Mouse (Mus musculus) left cerebral cortex, postnatal 10 days (tissue): ENCODE measurements around the gene Ccdc188. TPM values are rescaled to one million over a fixed set of nuclear protein-coding genes. Genes with fewer than 3 reads are reported as not detected.

ENCODE experiments used
- DNase-seq, 2 experiments: peaks; one replicate each; pipeline ENCODE4 v3.0.0; 2021 to 2022; ENCODE audit warnings: low spot score in 2 of 2, mixed read lengths in 1 of 2; ENCODE audit errors: extremely low spot score in 1 of 2
- intact Hi-C: fragments of 180-260 bp; cut with DNase I; formaldehyde crosslinking; loops from one replicate; pipeline ENCODE4 v1.15.1; 2025
- total RNA-seq, 2 experiments: library from RNA; stranded (reverse); gene quantifications; 2 replicates each; pipeline ENCODE4 v1.2.3; 2021

Gene Ccdc188
- total RNA-seq, 2 experiments from 2014 or later = not detected

DNA sequence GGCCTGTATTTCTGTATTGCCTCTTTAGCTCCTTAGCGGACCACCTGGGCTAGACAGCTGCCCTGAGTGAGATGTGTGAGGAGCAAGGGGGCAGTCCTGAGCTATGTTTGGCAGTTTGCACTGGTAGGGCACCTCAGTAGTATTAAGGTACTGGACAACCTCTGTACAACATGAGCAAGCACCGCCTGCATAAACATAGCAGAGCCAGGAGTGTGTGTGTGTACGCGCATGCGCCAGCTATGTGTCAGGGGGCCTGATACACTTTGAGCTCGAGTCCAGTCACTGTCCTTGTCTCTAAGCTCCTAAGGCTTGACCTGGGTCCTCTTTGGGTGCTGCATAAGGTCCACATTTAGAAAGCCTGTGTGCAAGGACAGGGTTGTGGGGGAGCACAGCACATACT lies 12.9 kb downstream of the Ccdc188 start:
- intact Hi-C loops = no loop called here
- no peak for DNase-seq

DNA sequence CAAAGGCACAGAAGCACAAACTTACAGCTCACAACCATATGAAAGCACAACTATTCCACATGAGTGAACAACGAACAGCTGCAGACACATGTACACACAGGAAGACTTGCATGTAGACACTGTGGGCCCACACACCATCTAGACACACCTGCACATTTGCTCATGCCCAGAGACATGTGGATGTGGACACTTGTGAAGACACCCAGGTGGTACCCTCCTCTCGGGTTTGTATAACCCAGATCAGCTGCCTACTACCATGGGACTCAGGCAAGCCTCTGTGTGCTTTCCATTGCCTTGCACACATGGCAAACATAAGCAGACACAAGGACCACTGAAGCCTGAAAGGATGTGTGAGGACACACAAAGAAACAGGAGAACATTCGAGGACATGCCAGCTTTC lies 13.4 kb downstream of the Ccdc188 start:
- no peak for DNase-seq
- intact Hi-C loops = no loop called here

DNA sequence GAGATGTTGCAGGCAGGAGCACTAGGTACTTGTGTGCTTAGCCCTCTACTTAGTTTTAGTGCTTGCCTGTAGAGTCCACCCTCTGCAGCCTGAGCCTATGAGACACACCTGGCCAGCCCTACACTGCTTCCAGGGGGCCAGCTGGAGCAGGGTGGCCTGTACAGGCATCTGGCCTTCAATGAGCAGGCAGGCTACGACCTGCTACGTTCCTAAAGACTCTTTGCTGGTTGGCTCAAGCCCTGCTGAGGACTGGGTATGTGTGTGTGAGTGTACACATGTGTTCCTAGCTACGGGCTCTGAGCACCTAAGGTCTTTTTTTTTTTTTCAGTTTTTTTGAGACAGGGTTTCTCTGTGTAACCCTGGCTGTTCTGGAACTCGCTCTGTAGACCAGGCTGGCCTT lies 13.8 kb downstream of the Ccdc188 start:
- DNase-seq = no peak
- intact Hi-C loops = no loop called here

DNA sequence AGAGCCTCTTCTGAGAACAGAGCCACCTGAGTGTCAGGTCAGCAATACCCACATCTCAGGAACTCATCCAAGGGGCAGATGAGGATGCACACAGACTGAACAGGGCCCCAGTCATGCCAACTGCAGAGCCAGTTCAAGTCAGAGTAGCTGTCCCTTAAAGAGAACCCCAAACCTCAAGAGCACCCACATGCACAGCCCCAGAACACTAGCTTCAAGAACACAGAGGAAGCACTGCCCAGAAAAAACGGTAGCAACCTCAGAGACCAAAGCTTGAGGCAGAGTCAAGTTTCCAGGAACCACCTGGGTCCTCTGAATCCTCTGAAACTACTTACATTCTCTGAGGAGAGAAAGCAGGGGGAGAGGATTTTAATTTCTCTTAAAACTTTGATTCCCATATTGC lies 15.8 kb downstream of the Ccdc188 start:
- intact Hi-C loops = no loop called here

DNA sequence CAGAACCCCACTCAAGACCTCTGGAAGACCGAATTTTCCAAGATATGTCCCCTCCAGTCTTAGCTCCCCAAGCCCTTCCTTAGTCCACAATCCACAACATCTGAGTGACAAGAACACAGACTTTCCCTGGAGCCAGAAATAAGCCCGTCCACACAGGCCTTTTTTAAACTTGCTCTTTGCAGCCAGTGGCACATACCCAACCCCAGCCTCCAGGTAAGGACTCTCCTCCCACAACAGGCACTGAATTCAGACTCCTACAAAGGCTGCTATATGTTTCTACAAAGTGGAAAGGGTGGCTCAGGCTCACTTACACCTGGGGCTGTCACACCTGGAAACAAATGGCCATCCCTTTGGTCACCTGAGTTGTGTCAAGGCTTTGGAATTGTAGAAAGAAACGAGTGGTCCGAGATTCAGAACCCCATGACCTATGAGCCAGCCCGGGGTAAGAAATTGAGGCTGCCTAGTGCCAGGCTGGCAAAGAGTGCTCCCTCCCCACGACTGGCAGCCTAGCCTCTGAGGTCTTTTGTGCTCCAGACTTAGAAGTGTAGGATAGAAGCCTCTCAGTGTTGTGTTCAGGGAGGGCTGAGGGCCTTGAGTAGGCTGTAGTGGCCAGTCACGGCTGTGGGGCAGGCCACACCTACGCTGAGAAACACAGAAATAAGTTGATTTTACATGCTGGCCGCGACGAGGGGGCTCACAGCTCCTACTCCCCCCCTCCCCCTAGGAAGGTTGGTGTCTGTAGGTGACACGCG lies 16.4 kb downstream of the Ccdc188 start:
- intact Hi-C loops = no loop called here
- no peak for DNase-seq

More for the DNA sequence above, 15.8 kb downstream of the Ccdc188 start:
- no peak for DNase-seq

DNA sequence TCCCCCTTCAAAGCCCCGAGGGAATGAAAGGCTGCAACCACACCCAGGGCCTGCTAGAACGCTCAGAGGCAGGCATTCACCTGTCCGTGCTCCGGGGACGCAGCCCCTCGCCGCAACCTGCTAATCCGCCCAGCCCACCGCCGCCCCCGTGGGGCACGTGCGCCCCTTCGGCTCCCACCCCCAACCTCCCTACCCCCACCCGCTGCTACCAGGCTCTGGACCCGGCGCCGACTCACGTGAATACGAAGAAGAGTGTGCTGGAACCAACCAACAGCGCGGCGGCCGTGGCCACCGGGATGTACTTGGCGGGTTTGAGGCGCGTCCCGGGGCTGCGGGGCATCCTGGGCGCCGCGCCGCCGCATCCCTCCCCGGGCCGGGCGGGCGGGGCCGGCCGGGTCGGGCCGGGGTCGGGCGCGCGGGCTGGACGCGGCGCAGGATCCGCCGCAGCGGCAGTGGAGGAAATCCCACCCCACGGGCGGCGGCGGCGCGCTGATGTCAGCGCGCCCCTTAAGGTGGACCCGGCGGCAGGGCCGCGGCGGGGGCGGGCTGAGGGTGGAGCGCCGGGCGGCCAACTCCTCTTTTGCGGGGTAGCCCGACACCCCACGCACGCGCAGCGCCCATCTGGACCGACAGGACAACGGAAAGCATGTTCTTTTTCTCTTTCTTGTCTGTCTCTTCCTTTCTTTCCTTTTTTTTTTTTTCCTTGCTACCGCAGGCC lies 17.2 kb downstream of the Ccdc188 start, which contains the start of gene Zdhhc8:
Gene Zdhhc8 (minus strand): TSS at position 466 of the 718 bp plus-strand sequence.
- peak; percentile 71 to 92 for DNase-seq
- intact Hi-C loops = no loop called here

DNA sequence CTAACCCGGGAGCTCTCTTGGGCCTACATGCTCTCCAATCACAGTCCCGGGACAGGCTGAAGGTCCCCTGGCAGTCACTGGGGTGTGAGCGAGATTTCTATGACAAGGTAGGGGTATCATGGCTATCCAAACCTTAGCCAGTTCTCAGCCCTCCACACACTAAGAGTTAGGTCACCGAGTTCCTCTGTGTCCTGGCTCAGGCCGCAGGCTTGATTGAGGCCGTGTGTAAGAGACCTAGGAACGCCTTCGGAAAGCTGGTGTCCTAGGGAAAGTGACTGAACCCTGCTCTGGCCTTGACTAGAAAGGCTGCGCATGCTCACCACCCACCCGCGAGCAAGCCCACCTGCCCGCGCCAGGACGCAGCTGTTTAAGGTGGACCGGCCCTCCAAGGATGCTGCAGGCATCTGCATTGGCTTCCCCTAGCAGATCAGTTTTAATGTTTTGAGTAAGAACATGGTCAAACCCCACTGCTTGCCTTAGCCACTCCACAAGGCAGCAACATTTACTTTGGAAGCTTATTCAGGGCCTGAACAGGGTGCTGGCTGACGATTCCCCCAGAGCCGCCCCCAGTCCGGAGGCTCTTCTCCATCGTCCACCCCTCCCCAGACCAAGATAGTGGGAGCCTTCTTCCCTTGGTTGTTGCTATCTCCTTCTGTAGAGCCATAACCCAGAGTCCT lies 17.8 kb downstream of the Ccdc188 start:
- DNase-seq = peak; percentile 64 to 84
- intact Hi-C loops = no loop called here

DNA sequence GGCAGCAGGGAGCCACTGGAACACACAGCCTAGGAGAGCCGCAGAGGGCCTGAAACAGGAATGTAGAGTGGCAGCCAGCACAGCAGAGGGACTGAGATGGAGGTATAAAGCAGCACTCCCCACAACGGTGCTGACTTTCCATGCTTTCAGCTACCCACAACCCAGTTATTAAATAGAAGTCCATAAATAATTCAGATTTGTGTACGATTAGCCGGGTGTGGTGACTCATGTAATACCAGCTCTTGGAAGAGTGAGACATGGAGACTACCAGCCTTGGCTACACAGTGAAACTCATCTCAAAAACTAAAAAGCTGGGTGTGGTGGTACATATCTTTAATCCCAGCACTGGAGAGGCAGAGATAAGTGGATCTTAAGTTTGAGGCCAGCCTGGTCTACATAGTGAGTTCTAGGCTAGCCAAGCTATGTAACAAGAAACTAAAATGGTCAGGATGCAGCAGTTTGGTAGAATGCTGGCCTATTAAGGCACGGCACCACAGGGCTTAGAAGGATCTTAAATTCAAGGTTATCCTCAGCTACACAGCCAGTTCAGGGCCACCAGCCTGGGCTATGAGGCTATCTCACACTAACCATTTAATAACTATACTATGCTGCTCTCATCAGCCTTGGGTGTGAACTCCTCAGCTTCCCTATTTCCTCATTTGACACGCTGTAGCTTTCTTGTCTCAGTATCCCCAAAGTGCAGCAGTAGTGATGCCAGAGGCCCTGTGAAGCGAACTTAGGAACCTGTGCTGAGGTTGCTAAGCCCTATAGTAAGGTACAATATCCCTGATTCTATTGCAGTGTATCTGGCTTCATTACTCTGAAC lies 19.2 kb downstream of the Ccdc188 start:
- intact Hi-C loops = no loop called here
- DNase-seq = no peak

DNA sequence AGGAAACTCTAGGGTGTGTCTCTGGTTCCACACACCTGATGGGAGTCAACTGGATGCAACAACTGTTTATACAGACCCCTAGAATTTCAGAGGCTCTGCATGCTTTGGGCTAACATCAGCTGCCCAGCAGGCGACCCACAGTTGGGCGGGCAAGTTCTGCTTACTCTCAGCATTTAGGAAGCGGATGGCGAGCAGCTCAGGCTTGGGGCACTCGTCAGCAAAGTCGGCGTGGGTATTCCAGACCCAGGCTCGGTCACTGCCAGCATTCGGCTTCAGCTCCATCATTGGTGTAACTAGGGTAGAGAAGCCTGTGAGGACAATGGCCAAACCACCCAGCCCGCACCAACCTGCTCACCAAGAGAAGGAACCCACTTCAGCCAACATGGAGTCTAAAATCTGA lies 23.9 kb downstream of the Ccdc188 start:
- peak in 1 of 2 experiments; percentile 22 for DNase-seq
- intact Hi-C loops = no loop called here

DNA sequence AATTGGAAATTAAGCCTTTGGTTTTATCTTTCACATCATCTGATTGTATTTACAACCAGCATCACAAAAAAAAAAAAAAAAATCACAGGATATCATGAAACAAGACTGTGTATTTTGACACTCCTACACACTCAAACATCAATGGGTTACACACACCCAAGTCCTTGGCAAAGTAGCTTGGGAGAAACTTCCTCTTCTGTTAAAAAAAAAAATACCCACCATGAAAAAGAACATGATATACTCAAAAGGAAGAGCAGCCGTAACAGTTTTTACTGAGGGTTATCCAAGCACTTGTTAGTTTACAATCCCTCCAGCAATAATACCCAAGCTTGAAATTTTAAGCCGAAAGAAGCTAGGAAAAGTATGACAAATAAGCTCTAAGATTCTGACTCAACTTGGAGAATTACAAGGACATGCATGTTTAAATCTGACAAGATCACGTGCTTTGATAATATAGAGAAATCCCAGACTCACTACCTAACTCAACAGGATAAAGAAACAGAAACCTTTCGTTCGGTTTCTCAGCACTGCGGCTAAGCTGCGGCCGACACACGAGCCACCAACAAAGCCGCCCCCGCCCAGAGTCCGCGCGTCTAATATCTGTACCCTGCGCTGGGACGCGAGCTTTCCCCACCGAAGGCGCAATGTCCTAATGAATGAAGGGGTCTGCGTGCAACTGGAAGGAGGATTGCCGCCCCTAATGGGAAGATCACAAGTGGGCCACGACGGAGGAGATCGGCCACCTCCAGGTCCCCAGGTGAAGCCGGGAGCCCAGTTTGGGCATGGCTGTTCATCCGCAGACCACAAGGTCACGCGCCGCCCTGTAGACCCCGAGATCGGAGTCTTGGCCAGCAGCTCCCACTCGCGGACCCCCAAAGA lies 30.1 kb downstream of the Ccdc188 start:
- DNase-seq = peak in 1 of 2 experiments; percentile 56
- intact Hi-C loops = no loop called here

DNA sequence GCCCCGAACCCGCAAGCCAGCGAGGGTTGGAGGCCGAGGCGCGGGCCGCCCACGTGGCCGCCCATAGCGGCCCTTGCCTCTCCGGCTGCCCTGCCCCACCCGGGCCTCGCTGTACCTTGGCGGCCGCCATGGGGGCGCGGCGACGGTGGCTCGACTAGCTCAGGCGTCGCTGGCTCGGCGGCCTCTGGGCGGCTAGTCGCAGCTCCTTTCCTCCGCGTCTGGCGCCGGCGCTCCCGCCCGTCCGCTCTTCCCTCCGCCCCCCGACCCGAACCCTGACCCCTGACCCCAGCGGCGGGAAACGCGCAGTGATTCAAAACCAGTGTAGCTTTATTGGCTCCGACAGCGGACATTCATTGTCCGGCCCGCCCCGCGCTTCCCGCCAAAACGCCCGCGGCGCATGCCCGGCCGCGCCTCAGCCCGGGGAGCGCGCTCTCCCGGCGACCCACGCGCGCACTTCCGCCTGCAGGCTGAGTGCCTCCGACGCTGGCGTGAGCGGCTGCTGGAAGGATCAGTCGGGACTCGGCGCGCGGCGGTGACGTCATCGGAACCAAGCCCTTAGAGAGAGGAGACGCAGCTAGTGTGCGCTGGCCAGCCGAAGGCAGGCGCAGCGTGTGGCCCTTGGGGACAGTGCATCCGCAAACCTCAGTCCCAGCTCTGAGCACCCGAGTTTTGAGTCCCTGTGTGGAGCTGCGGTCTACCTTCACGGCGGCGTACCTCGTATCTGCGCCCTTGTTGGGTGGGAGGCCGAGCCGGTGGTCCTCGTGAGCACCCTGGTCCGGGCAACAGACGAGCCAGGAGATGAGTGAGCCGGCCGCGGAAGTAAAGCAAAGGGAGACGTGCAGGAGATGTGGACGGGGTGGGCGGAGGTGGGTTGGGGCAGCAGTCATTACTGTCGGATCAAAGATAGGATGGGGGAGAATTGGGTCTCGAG lies 31.0 kb downstream of the Ccdc188 start, which contains the start of the genes Trmt2a and Ranbp1:
Gene Trmt2a (plus strand): TSS at position 247 of the 931 bp plus-strand sequence.
Gene Ranbp1 (minus strand): TSS at position 300 of the 931 bp plus-strand sequence.
- peak; percentile 98 to 100 for DNase-seq
- intact Hi-C loops = no loop called here

DNA sequence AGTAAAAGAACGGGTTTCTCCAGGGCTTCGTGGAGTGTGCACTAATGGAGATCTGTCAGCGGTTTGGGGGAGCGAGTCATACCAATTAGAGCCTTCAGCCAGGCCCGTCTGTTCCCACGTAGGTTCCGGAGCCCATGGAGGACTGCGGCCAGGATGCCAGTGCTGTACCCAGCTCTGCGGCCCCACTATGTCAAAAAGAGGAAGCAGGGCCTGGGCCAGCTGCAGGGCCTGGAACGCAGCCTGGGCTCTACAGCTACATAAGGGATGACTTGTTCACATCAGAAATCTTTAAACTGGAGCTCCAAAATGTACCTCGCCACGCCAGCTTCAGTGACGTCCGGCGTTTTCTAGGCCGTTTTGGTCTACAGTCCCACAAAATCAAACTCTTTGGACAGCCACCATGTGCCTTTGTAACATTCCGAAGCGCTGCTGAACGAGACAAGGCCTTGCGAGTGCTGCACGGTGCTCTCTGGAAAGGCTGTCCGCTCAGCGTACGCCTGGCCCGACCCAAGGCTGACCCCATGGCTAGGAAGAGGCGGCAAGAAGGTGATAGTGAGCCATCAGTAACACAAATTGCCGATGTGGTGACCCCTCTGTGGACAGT lies 31.8 kb downstream of the Ccdc188 start:
- intact Hi-C loops = no loop called here
- DNase-seq = peak; percentile 40 to 71

DNA sequence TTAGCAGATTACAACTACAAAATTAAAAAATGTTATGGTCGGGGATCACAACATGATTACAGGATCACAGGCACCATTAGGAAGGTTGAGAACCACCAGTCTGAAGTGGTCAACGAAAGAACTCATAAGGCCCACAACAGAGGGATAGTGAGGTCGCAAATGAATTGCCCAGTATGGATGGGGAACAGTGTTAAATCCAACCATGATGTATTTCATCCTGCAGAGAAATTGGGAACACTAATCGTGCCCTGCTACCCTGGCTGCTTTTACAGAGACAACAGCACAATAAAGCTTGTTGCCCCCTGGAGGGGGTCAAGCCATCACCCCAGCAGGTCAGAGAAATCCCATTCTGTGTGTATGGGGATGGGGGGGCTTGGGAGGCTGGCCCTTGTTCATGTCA lies 32.6 kb downstream of the Ccdc188 start:
- DNase-seq = no peak

DNA sequence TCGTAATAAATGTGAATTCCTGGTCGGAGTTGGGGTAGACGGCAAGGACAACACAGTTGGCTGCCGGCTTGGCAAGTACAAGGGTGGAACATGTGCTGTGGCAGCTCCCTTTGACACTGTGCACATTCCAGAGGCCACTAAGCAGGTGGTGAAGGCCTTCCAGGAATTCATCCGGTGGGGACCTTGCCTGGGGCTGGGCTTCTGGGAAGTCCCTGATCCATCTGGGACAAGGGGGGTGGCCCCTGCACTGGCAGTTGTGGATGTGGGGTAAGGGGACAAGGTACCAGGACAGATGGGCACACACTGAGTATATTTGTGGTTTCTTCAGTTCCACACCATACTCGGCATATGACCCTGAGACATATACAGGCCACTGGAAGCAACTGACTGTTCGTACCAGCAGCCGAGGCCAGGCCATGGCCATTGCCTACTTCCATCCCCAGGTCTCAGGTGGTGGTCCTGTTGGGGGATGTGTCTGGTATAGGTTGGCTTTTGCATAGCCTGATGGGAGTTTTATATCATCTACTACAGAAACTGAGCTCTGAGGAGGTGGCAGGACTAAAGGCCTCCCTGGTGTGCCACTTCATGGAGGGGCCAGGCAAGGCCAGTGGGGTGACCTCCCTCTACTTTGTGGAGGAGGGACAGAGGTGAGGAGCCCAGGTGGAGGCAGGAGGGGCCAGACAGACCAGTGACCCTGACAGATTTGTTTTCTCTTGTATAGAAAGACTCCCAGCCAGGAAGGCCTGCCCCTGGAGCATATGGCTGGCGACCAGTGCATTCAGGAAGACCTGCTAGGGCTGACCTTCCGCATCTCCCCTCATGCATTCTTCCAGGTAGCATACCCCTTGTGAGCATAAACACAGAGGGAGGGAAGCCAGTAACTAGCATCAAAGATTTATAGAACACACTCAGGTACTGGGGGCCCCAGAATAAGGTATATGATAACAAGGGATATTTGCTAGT lies 33.4 kb downstream of the Ccdc188 start:
- intact Hi-C loops = no loop called here
- DNase-seq = no peak

More for the DNA sequence above, 32.6 kb downstream of the Ccdc188 start:
- intact Hi-C loops = no loop called here

DNA sequence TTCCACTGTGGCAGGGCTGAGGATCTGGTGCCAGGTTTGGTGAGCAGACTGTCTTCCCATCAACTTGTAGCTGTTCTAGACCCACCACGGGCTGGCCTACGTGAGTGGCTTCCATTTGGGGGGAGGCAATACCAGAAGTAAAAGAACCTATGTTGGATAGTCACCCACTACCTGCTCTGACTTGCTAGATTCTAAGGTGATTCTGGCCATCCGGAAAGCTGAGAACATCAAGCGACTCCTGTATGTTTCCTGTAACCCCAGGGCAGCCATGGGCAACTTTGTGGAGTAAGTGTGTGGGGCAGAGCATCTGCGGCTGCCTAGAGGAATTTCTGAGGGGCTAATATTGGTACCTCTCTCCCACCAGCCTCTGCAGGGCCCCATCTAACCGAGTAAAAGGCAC lies 35.1 kb downstream of the Ccdc188 start:
- intact Hi-C loops = no loop called here
- DNase-seq = no peak
